Mouse (Mus musculus) stomach, embryonic 14.5 days (tissue): ENCODE data around the gene Gm10717. TPM values are rescaled to one million over a fixed set of nuclear protein-coding genes. Genes with fewer than 3 reads are reported as not detected.
"Not testable (repeated sequence)": the region's sequence is repeated elsewhere in the genome, so short reads cannot be mapped to it uniquely, and the experiment has no call there.

Source experiments
- ATAC-seq: fragments of 200-750 bp; cut with Nextera tagmentation; 2 replicates; pipeline ENCODE4 v1.8.0; 2017; ENCODE audit warnings: low read depth, moderate TSS enrichment; ENCODE audit not compliant: insufficient number of reproducible peaks, insufficient read depth, low FRiP score
- H3K27ac ChIP-seq: fragments of 300-500 bp; sonication (generic); 2 replicates; pipeline ENCODE4 v1.5.1; 2014; ENCODE audit warnings: mild to moderate bottlenecking, low read length, moderate library complexity, mixed read lengths
- H3K27me3 ChIP-seq: fragments of 300-500 bp; sonication (generic); 2 replicates; pipeline ENCODE4 v1.6.1; 2014; ENCODE audit warnings: low read length, control low read depth, mixed read lengths; ENCODE audit not compliant: control insufficient read depth, insufficient read depth
- H3K36me3 ChIP-seq: fragments of 300-500 bp; sonication (generic); 2 replicates; pipeline ENCODE4 v1.6.1; 2014; ENCODE audit warnings: mild to moderate bottlenecking, control low read depth, low read length, moderate library complexity, mixed read lengths; ENCODE audit not compliant: control insufficient read depth, insufficient read depth
- H3K4me1 ChIP-seq: fragments of 300-500 bp; sonication (generic); 2 replicates; pipeline ENCODE4 v1.6.1; 2014; ENCODE audit warnings: low read length, control low read depth, mixed read lengths; ENCODE audit not compliant: control insufficient read depth, insufficient read depth
- H3K4me2 ChIP-seq: fragments of 300-500 bp; sonication (generic); replicated peaks from 2 replicates; pipeline ENCODE4 v1.6.1; 2014; ENCODE audit warnings: low read depth, low read length, control low read depth
- H3K4me3 ChIP-seq: fragments of 300-500 bp; sonication (generic); 2 replicates; pipeline ENCODE4 v1.5.1; 2014; ENCODE audit warnings: low read depth, low read length, control low read depth
- H3K9ac ChIP-seq: fragments of 300-500 bp; sonication (generic); replicated peaks from 2 replicates; pipeline ENCODE4 v1.6.1; 2014; ENCODE audit warnings: low read depth, mild to moderate bottlenecking, control low read depth, low read length, moderate library complexity, mixed read lengths
- H3K9me3 ChIP-seq: fragments of 300-500 bp; sonication (generic); 2 replicates; pipeline ENCODE4 v1.6.1; 2016; ENCODE audit warnings: low read depth, low read length, control low read depth; ENCODE audit not compliant: control insufficient read depth
- WGBS: fragments of 180-500 bp; shearing (Covaris S2); extraction: QIAGEN DNeasy Blood & Tissue Kit; methylation state at CpG from one replicate; pipeline ENCODE4 v1.1.7; 2014; 5-methylcytosine and 5-hydroxymethylcytosine counted together
- polyA plus RNA-seq: library from polyadenylated mRNA; unstranded; fragments of >200 nt; fragmentation: Nextera tagmentation; extraction: Ambion mirVana; gene quantifications from 2 replicates; pipeline ENCODE4 v1.2.1, GENCODE M21; 2014

The Gm10717 gene
- polyA plus RNA-seq, 1 experiment from 2014 or later: 0.69 TPM

GRCm38 (mm10) chr9:3022316-3023008 lies 2.8 kb upstream of the Gm10717 start:
- not testable (repeated sequence) for H3K4me1 ChIP-seq, ATAC-seq, H3K9ac ChIP-seq, H3K4me3 ChIP-seq, H3K9me3 ChIP-seq, H3K4me2 ChIP-seq, H3K27me3 ChIP-seq, H3K27ac ChIP-seq, H3K36me3 ChIP-seq
- WGBS: 72% methylated on average over 9 of the region's 13 CpGs

- not testable (repeated sequence) for ATAC-seq, H3K4me1 ChIP-seq, H3K27me3 ChIP-seq, H3K36me3 ChIP-seq, H3K9ac ChIP-seq, H3K4me3 ChIP-seq, H3K4me2 ChIP-seq, H3K9me3 ChIP-seq, H3K27ac ChIP-seq
- WGBS: 71% methylated on average over 9 of the region's 13 CpGs
Measured at GRCm38 (mm10) chr9:3023312-3023984, 1.8 kb upstream of the Gm10717 start, which contains the start of gene Gm10718. Gene Gm10718, plus strand, starts transcription at chr9:3023547.

GRCm38 (mm10) chr9:3023985-3024648 lies 1.1 kb upstream of the Gm10717 start:
- 67% methylated on average over 15 of the region's 16 CpGs for WGBS
- not testable (repeated sequence) for H3K9me3 ChIP-seq, H3K4me1 ChIP-seq, H3K4me3 ChIP-seq, H3K9ac ChIP-seq, ATAC-seq, H3K27me3 ChIP-seq, H3K27ac ChIP-seq, H3K36me3 ChIP-seq, H3K4me2 ChIP-seq

- H3K36me3 ChIP-seq, H3K9ac ChIP-seq, H3K9me3 ChIP-seq, H3K27me3 ChIP-seq, ATAC-seq, H3K27ac ChIP-seq, H3K4me3 ChIP-seq, H3K4me2 ChIP-seq, H3K4me1 ChIP-seq: not testable (repeated sequence)
- 63% methylated on average over 4 of the region's 6 CpGs for WGBS
Measured at GRCm38 (mm10) chr9:3025653-3026052, 436 bp downstream of the Gm10717 start.

GRCm38 (mm10) chr9:3026136-3026535 lies 919 bp downstream of the Gm10717 start:
- 70% methylated on average over 5 of the region's 5 CpGs for WGBS
- H3K4me2 ChIP-seq, H3K9ac ChIP-seq, H3K9me3 ChIP-seq, ATAC-seq, H3K4me3 ChIP-seq, H3K36me3 ChIP-seq, H3K4me1 ChIP-seq, H3K27me3 ChIP-seq, H3K27ac ChIP-seq: not testable (repeated sequence)

GRCm38 (mm10) chr9:3026741-3027140 lies 1.5 kb downstream of the Gm10717 start:
- not testable (repeated sequence) for H3K4me2 ChIP-seq, H3K27ac ChIP-seq, ATAC-seq, H3K4me1 ChIP-seq, H3K27me3 ChIP-seq, H3K9ac ChIP-seq, H3K9me3 ChIP-seq, H3K4me3 ChIP-seq, H3K36me3 ChIP-seq
- 61% methylated on average over 9 of the region's 9 CpGs for WGBS

- H3K27me3 ChIP-seq, H3K9ac ChIP-seq, H3K9me3 ChIP-seq, H3K27ac ChIP-seq, H3K4me3 ChIP-seq, H3K4me1 ChIP-seq, H3K36me3 ChIP-seq, H3K4me2 ChIP-seq: not testable (repeated sequence)
- ATAC-seq: 0 out of 2 replicates have a peak, but pooled peaks have one; percentile 14
- WGBS: 72% methylated on average over 9 of the region's 9 CpGs
Measured at GRCm38 (mm10) chr9:3027200-3027599, 2.0 kb downstream of the Gm10717 start.

GRCm38 (mm10) chr9:3029276-3030000 lies 4.2 kb downstream of the Gm10717 start:
- not testable (repeated sequence) for H3K9ac ChIP-seq, H3K27ac ChIP-seq, H3K4me1 ChIP-seq, H3K4me2 ChIP-seq, H3K4me3 ChIP-seq, H3K9me3 ChIP-seq, H3K36me3 ChIP-seq, ATAC-seq, H3K27me3 ChIP-seq
- 63% methylated on average over 11 of the region's 16 CpGs for WGBS
